Mouse (Mus musculus) lung, postnatal 0 days (tissue): Measurements from ENCODE around the gene Jpt2. TPM values are rescaled to one million over a fixed set of nuclear protein-coding genes. Genes with fewer than 3 reads are reported as not detected.

ENCODE experiments used
- ATAC-seq: fragments of 200-750 bp; cut with Nextera tagmentation; 2 replicates; pipeline ENCODE4 v1.8.0; 2017; ENCODE audit warnings: moderate library complexity
- DNase-seq: peaks from one replicate; pipeline ENCODE4 v3.0.0-alpha.2; 2016; ENCODE audit warnings: low spot score
- H3K27ac ChIP-seq: fragments of 300-500 bp; sonication (generic); 2 replicates; pipeline ENCODE4 v1.5.1; 2014; ENCODE audit warnings: antibody characterized with exemption, mild to moderate bottlenecking, low read length, mixed read lengths
- H3K27me3 ChIP-seq: fragments of 300-500 bp; sonication (generic); replicated peaks from 2 replicates; pipeline ENCODE4 v1.6.1; 2014; ENCODE audit warnings: low read length, mixed read lengths; ENCODE audit not compliant: insufficient read depth
- H3K36me3 ChIP-seq: fragments of 300-500 bp; sonication (generic); 2 replicates; pipeline ENCODE4 v1.6.1; 2014; ENCODE audit warnings: low read length, mixed read lengths; ENCODE audit not compliant: insufficient read depth
- H3K4me1 ChIP-seq: fragments of 300-500 bp; sonication (generic); 2 replicates; pipeline ENCODE4 v1.6.1; 2014; ENCODE audit warnings: antibody characterized with exemption, low read depth, low read length, mixed read lengths; ENCODE audit not compliant: insufficient read depth
- H3K4me2 ChIP-seq: fragments of 300-500 bp; sonication (generic); replicated peaks from 2 replicates; pipeline ENCODE4 v1.6.1; 2014; ENCODE audit warnings: low read depth, mild to moderate bottlenecking, low read length, moderate library complexity, mixed read lengths
- H3K4me3 ChIP-seq: fragments of 300-500 bp; sonication (generic); 2 replicates; pipeline ENCODE4 v1.5.1; 2014; ENCODE audit warnings: low read depth, low read length
- H3K9ac ChIP-seq: fragments of 300-500 bp; sonication (generic); replicated peaks from 2 replicates; pipeline ENCODE4 v1.6.1; 2014; ENCODE audit warnings: low read depth, mild to moderate bottlenecking
- H3K9me3 ChIP-seq: fragments of 300-500 bp; sonication (generic); 2 replicates; pipeline ENCODE4 v1.6.1; 2016; ENCODE audit warnings: low read length, mixed read lengths
- CTCF ChIP-seq: IDR thresholded peaks from 2 replicates; pipeline ENCODE4 v1.5.1; 2016; ENCODE audit warnings: antibody characterized with exemption, mild to moderate bottlenecking
- EP300 ChIP-seq: IDR thresholded peaks from 2 replicates; pipeline ENCODE4 v1.6.1; 2016; ENCODE audit warnings: antibody characterized with exemption, mild to moderate bottlenecking, control low read depth
- WGBS: fragments of 180-500 bp; shearing (Covaris S2); extraction: QIAGEN DNeasy Blood & Tissue Kit; methylation state at CpG from one replicate; pipeline ENCODE4 v1.1.7; 2014; 5-methylcytosine and 5-hydroxymethylcytosine counted together
- polyA plus RNA-seq: library from polyadenylated mRNA; unstranded; fragments of >200 nt; fragmentation: Nextera tagmentation; extraction: Ambion mirVana; gene quantifications from 2 replicates; pipeline ENCODE4 v1.2.1, GENCODE M21; 2015

The Jpt2 gene
- polyA plus RNA-seq, 1 experiment from 2014 or later = 21.9 TPM

DNA sequence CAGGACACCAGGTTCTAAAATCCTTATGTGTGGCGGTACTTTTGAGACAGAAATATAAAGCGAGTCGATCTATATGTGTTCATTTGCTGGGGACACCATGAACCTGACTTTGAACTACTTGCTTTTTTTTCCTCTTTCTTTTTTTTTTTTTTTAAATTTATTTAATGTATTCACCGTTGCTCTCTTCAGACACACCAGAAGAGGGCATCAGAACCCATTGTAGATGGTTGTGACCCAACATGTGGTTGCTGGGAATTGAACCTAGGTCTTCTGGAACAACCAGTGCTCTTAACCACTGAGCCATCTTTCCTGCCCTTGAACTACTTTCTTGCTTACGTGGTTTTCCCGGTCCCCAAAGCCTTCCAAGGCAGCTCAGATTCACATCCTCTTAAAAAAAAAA lies 23.2 kb downstream of the Jpt2 start:
- peak overlapping the region; percentile 72 for H3K27ac ChIP-seq
- TF ChIP-seq CTCF (peak; percentile 20), EP300 (no peak)
- H3K27me3 ChIP-seq = no peaks in the 10 kb centered on the region
- WGBS = 42% methylated on average over 6 of the region's 6 CpGs
- H3K9ac ChIP-seq = peak overlapping the region; percentile 79; the same call in 1 of the 2 replicates
- no peaks in the 10 kb centered on the region for H3K9me3 ChIP-seq
- no peak for DNase-seq
- H3K4me1 ChIP-seq = peaks cover 9% of the 10 kb centered on the region
- peak overlapping the region; percentile 68 for H3K4me3 ChIP-seq
- no peaks in the 10 kb centered on the region for H3K36me3 ChIP-seq
- peak overlapping the region; percentile 82 for H3K4me2 ChIP-seq
- ATAC-seq = no peak

DNA sequence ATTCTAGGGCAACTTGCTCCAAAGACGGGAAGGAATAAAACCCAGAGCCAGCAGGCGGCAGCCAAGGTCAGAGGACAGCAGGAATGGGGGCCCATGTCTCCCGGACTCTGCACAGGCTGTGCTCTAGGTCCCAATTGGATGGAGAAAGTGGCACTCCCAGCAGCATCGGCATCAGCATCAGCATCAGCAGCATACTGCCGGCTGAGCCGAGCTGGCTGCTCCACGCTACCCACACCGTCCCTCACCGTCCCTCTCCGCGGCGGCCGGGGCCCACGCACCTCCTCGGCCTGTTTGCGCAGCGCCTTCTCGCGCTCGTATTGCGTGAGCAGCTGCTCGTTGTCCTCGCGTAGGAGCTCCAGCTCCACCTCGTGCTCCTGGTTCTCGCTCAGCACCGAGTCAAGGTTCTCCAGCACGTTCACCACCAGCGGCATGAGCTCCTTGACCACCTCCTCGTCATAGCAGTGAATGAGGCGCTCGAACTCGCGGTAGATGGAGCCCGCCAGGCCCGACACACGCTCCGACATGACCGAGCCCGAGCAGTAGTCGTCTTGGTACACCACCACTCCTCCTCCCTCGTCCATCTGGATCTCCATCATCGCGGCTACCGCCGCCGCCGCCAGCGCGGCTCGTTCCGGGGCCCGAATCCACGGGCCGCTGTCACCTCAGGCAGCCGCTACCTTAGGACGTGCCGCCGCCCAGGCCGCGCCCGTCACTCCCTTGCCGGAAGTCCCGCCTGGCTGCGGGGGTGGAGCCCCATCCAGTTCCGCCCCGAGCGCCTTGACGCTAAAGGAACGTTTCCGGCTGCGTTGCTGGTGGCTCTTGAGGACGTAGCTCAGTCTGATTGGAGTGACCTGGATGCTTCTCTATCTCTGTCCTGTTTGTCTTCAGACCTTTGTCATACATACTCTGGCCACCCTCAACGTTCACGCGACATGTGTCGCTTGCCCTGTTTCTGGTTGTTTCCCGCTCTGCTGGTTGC lies 23.9 kb downstream of the Jpt2 start, which contains the start of gene Mapk8ip3:
Gene Mapk8ip3 (minus strand): TSS at position 719 of the 979 bp plus-strand sequence.
- Histone ChIP-seq H3K36me3 (no peaks in the 10 kb centered on the region), H3K4me1 (peaks cover 9% of the 10 kb centered on the region), H3K4me2 (peak within 1 kb of the TSS; percentile 82), H3K27me3 (no peaks in the 10 kb centered on the region), H3K4me3 (peak within 1 kb of the TSS; percentile 68), H3K9me3 (no peaks in the 10 kb centered on the region), H3K27ac (peak within 1 kb of the TSS; percentile 72), H3K9ac (peak within 1 kb of the TSS; percentile 79)
- DNase-seq (peak; percentile 96), ATAC-seq (peak; percentile 99)
- peak; percentile 51 for TF ChIP-seq CTCF
- TF ChIP-seq EP300 = no peak
- WGBS = 3% methylated on average over 73 of the region's 78 CpGs

DNA sequence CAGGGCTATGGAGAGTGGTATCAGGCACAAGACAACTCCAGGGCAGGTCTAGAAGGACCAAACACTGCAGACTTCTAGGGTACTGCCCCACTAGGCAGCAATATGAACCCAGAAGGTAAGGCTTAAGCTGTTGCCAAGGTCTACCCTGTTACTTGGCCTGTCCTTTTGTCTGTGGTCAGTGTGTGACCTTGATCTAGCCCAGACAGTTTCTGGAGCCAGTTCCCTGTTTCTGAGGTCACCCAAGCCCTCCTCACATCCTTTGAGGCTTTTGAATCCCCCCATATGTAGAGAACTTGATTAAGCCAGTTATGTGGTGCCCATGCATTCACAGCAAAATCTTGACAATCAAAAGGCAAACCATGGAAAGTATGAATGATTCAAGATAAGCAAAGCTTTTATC lies 24.8 kb downstream of the Jpt2 start:
- Histone ChIP-seq H3K36me3 (no peaks in the 10 kb centered on the region), H3K4me3 (peak overlapping the region; percentile 68), H3K27me3 (no peaks in the 10 kb centered on the region), H3K27ac (no peak overlapping the region), H3K9ac (peak overlapping the region; percentile 79), H3K4me2 (peak overlapping the region; percentile 82), H3K4me1 (peaks cover 9% of the 10 kb centered on the region), H3K9me3 (no peaks in the 10 kb centered on the region)
- TF ChIP-seq CTCF (no peak), EP300 (no peak)
- no peak for ATAC-seq
- DNase-seq = no peak

DNA sequence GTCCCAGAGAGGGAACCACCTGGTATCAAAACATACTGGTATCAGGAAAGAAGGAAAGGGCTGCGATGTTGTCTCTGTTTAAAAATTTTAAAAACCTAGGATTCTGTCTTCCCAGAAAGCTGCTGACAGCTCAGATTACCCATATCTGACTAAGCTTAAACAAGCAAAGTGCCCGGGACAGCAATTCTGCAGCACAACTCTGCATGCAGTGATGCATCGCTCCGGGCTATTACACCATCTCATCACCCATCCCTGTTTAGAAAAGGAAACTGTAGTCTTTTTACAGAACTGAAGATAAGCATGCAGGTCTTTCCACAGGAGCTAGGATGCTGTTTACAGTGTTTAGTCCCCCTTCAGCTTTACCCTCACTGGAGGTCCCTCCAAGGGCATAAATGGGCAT lies 25.6 kb downstream of the Jpt2 start:
- H3K27me3 ChIP-seq = no peaks in the 10 kb centered on the region
- H3K36me3 ChIP-seq = no peaks in the 10 kb centered on the region
- DNase-seq = no peak
- peak overlapping the region; percentile 79; the same call in 1 of the 2 replicates for H3K9ac ChIP-seq
- 55% methylated on average over 4 of the region's 4 CpGs for WGBS
- H3K27ac ChIP-seq = no peak overlapping the region
- no peak for ATAC-seq
- TF ChIP-seq EP300 (no peak), CTCF (no peak)
- H3K4me1 ChIP-seq = peaks cover 9% of the 10 kb centered on the region
- no peaks in the 10 kb centered on the region for H3K9me3 ChIP-seq
- no peak overlapping the region for H3K4me3 ChIP-seq
- no peak overlapping the region for H3K4me2 ChIP-seq

DNA sequence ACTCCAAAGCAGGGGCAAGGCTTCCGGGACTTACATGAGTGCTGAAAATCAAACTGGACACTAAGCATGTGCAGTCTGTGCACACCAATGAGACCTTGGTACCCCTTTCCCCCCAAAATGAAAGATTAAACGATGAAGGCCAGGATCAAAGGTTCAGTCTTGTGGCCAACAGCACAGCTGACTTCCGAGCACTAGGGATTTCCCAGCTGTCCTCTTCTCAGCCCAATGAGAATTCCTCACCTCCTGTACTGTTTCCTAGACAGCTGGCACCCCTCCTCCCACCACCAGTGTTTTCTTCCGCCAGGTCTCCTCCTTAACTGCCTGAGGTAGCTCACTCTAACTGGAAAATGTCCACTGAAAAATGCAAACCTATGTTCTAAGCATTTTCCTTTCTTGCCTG lies 27.3 kb downstream of the Jpt2 start:
- Histone ChIP-seq H3K27me3 (no peaks in the 10 kb centered on the region), H3K36me3 (no peaks in the 10 kb centered on the region), H3K9me3 (no peaks in the 10 kb centered on the region), H3K9ac (no peak overlapping the region), H3K4me2 (no peak overlapping the region), H3K4me1 (peaks cover 9% of the 10 kb centered on the region), H3K4me3 (no peak overlapping the region), H3K27ac (no peak overlapping the region)
- TF ChIP-seq CTCF (no peak), EP300 (no peak)
- WGBS = 78% methylated on average over 4 of the region's 4 CpGs
- ATAC-seq (no peak), DNase-seq (no peak)

DNA sequence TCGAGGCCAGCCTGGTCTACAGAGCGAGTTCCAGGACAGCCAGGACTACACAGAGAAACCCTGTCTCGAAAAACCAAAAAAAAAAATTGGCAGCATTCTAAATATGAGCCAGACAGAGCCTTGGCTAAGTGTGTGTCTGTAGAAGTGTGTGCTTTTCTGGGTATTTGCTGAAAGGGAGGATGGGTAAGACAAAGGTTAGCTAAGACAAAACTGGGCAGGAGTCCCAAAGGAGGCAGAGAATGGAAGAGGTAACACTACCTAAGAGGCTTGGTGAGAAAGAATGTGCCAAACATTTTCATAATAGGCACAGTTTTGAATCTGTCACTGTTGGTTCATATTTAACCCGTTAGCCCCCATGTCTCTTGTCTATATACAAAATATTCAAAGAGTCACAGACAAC lies 28.1 kb downstream of the Jpt2 start:
- Histone ChIP-seq H3K9me3 (no peaks in the 10 kb centered on the region), H3K36me3 (no peaks in the 10 kb centered on the region), H3K4me3 (no peak overlapping the region), H3K27ac (no peak overlapping the region), H3K27me3 (no peaks in the 10 kb centered on the region), H3K9ac (no peak overlapping the region), H3K4me2 (no peak overlapping the region), H3K4me1 (peaks cover 9% of the 10 kb centered on the region)
- 88% methylated on average over 4 of the region's 4 CpGs for WGBS
- no peak for ATAC-seq
- TF ChIP-seq EP300 (no peak), CTCF (no peak)
- DNase-seq = no peak
